ENCODE assay signal across 16 mouse cellular contexts in the genomic region with DNA sequence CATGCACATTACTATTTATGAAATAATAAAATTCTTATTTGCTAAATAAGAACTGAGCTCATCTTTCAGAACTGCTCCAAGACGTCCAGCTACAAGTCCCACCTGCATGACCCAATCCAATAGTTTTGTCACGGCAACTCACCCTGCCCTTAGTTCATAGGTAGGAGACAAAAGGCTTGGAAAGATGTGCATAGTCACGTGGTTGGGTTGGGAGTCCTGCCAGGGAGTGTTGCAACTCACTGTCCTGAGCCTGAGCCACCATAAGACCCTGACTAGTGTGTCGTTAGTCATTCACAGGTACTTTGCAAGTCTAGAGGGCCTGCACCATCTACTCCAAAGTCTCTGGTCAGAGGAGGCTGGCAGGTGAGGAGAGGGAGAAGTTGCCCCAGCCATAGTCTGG. TPM values are rescaled to one million over a fixed set of nuclear protein-coding genes. Genes with fewer than 3 reads are reported as not detected.
A peak's percentile ranks its signal among the peaks of the same experiment; 100 is the strongest.
DNase-seq lines count a peak whose midpoint lies in the region; ATAC-seq lines count a peak whose summit lies in the region.
"Had no signal": no experiment of that assay in that cellular context is flagged by ENCODE, and none has a peak within 500 bp of the region (broad histone marks: within the 10 kb centered on the region; RNA-seq: fewer than 3 reads in every experiment).

No protein-coding gene starts in this region.

- no peak overlapping the region for H3K4me3 ChIP-seq in heart, embryonic 10.5 days
- no peak overlapping the region for H3K4me3 ChIP-seq in embryonic facial prominence, embryonic 10.5 days
- no peak overlapping the region for H3K4me3 ChIP-seq in limb, embryonic 11.5 days (ENCODE audit: low read depth, low read length)
- H3K4me3 ChIP-seq in midbrain, embryonic 16.5 days (ENCODE audit: low read depth, low read length), result no peak overlapping the region
- H3K4me3 ChIP-seq: forebrain, embryonic 13.5 days; midbrain, embryonic 10.5 days; neural tube, embryonic 12.5 days had no signal

- 0 out of 2 replicates have a peak, but pooled peaks cover 4% of the 10 kb centered on the region for H3K4me1 ChIP-seq in heart, embryonic 10.5 days
- peaks cover 36% of the 10 kb centered on the region for H3K4me1 ChIP-seq in embryonic facial prominence, embryonic 10.5 days
- H3K4me1 ChIP-seq in limb, embryonic 11.5 days (ENCODE audit: control insufficient read depth, insufficient read depth, low read length), result peaks cover 17% of the 10 kb centered on the region
- H3K4me1 ChIP-seq in midbrain, embryonic 16.5 days (ENCODE audit: control insufficient read depth, insufficient read depth, low read length), result no peaks in the 10 kb centered on the region
- H3K4me1 ChIP-seq: forebrain, embryonic 13.5 days; midbrain, embryonic 10.5 days; neural tube, embryonic 12.5 days had no signal

- H3K9ac ChIP-seq in limb, embryonic 11.5 days (ENCODE audit: low read length), result no peak overlapping the region
- H3K9ac ChIP-seq in midbrain, embryonic 16.5 days (ENCODE audit: low read depth, low read length), result no peak overlapping the region
- H3K9ac ChIP-seq: forebrain, embryonic 13.5 days; hindbrain, embryonic 14.5 days; neural tube, embryonic 12.5 days had no signal

- WGBS in heart, embryonic 10.5 days, result 66% methylated on average over 4 of the region's 4 CpGs
- WGBS in embryonic facial prominence, embryonic 10.5 days, result 75% methylated on average over 4 of the region's 4 CpGs
- WGBS in limb, embryonic 11.5 days, result 67% methylated on average over 4 of the region's 4 CpGs
- WGBS in midbrain, embryonic 16.5 days, result 77% methylated on average over 4 of the region's 4 CpGs

- no peak overlapping the region for H3K4me2 ChIP-seq in limb, embryonic 11.5 days (ENCODE audit: low read depth, severe bottlenecking)
- H3K4me2 ChIP-seq in midbrain, embryonic 16.5 days (ENCODE audit: low read length), result no peak overlapping the region
- H3K4me2 ChIP-seq: forebrain, embryonic 13.5 days; hindbrain, embryonic 14.5 days; neural tube, embryonic 12.5 days had no signal

- intact Hi-C loops in heart, postnatal 14 days (cut with DNase I), result no loop called here

- H3K27ac ChIP-seq in heart, embryonic 10.5 days, result no peak overlapping the region
- peak overlapping the region; percentile 76 for H3K27ac ChIP-seq in embryonic facial prominence, embryonic 10.5 days (replicated peaks)
- peak overlapping the region; percentile 81; the same call in 1 of the 2 replicates for H3K27ac ChIP-seq in limb, embryonic 11.5 days (replicated peaks; ENCODE audit: low read depth, low read length)
- no peak overlapping the region for H3K27ac ChIP-seq in midbrain, embryonic 16.5 days (ENCODE audit: low read length)
- H3K27ac ChIP-seq: forebrain, embryonic 13.5 days; hindbrain, embryonic 14.5 days; midbrain, embryonic 10.5 days; neural tube, embryonic 12.5 days had no signal

- H3K9me3 ChIP-seq in heart, embryonic 10.5 days, result no peaks in the 10 kb centered on the region
- no peaks in the 10 kb centered on the region for H3K9me3 ChIP-seq in embryonic facial prominence, embryonic 10.5 days
- no peaks in the 10 kb centered on the region for H3K9me3 ChIP-seq in limb, embryonic 11.5 days (ENCODE audit: control insufficient read depth, low read length)
- no peaks in the 10 kb centered on the region for H3K9me3 ChIP-seq in midbrain, embryonic 16.5 days (replicated peaks; ENCODE audit: control insufficient read depth, low read length, poor library complexity, severe bottlenecking)
- H3K9me3 ChIP-seq: forebrain, embryonic 13.5 days; midbrain, embryonic 10.5 days; neural tube, embryonic 12.5 days had no signal

- no peaks in the 10 kb centered on the region for H3K36me3 ChIP-seq in heart, embryonic 10.5 days
- H3K36me3 ChIP-seq in embryonic facial prominence, embryonic 10.5 days (replicated peaks), result no peaks in the 10 kb centered on the region
- H3K36me3 ChIP-seq in limb, embryonic 11.5 days (ENCODE audit: control insufficient read depth, insufficient read depth, low read length), result no peaks in the 10 kb centered on the region
- no peaks in the 10 kb centered on the region for H3K36me3 ChIP-seq in midbrain, embryonic 16.5 days (ENCODE audit: control insufficient read depth, insufficient read depth, low read length)
- H3K36me3 ChIP-seq: midbrain, embryonic 10.5 days; neural tube, embryonic 12.5 days had no signal

- no peak for ATAC-seq in limb, embryonic 11.5 days (ENCODE audit: insufficient number of reproducible peaks, low FRiP score, low TSS enrichment, low read depth)
- ATAC-seq in midbrain, embryonic 16.5 days, result no peak
- ATAC-seq: forebrain, embryonic 13.5 days had no signal

- peak; percentile 36 to 39 for DNase-seq in heart, postnatal 14 days
- DNase-seq in heart, embryonic 10.5 days (ENCODE audit: low spot score), result no peak
- DNase-seq in lung, postnatal 14 days, result peak; percentile 39
- DNase-seq in lung, postnatal 4 days, result no peak
- no peak for DNase-seq in embryonic facial prominence, embryonic 10.5 days (ENCODE audit: low spot score)
- DNase-seq in limb, embryonic 11.5 days (ENCODE audit: low spot score), result peak; percentile 40
- DNase-seq in spleen, postnatal 14 days (ENCODE audit: low spot score in 2 of 2), result no peak
- DNase-seq: layer of hippocampus, adult 9-11 months; right cerebral cortex, adult 18-20 months; thymus, postnatal 4 days had no signal

- H3K27me3 ChIP-seq in heart, embryonic 10.5 days (ENCODE audit: insufficient read depth, poor library complexity, severe bottlenecking), result no peaks in the 10 kb centered on the region
- H3K27me3 ChIP-seq in embryonic facial prominence, embryonic 10.5 days (replicated peaks; ENCODE audit: low read depth, poor library complexity, severe bottlenecking), result no peaks in the 10 kb centered on the region
- no peaks in the 10 kb centered on the region for H3K27me3 ChIP-seq in limb, embryonic 11.5 days (ENCODE audit: control insufficient read depth, insufficient read depth, low read length)
- no peaks in the 10 kb centered on the region for H3K27me3 ChIP-seq in midbrain, embryonic 16.5 days (ENCODE audit: control insufficient read depth, insufficient read depth, low read depth, low read length)
- H3K27me3 ChIP-seq: forebrain, embryonic 13.5 days; neural tube, embryonic 12.5 days had no signal

RNA-seq across cellular contexts. Expression of a gene that starts 38.6 kb away (rescaled TPM):
- 1 to 10 TPM; 1.7 to 2.2 TPM for total RNA-seq in heart, postnatal 14 days (2021)
- polyA plus RNA-seq in heart, embryonic 10.5 days (2016; fragmentation: Nextera tagmentation; extraction: Ambion mirVana), result 4.8 and 6.4 TPM in 2 replicates
- 20.8 and 26.2 TPM in 2 replicates for polyA plus RNA-seq in embryonic facial prominence, embryonic 10.5 days (2016; fragmentation: Nextera tagmentation; extraction: Ambion mirVana)
- 49.9 and 55.9 TPM in 2 replicates for polyA plus RNA-seq in limb, embryonic 11.5 days (2014; fragmentation: Nextera tagmentation; extraction: Ambion mirVana)
- 15.5 and 20.6 TPM in 2 replicates for polyA plus RNA-seq in midbrain, embryonic 16.5 days (2015; fragmentation: Nextera tagmentation; extraction: Ambion mirVana)
- total RNA-seq: granulocyte monocyte progenitor cell, adult 5-6 weeks had no signal

RNA-seq across cellular contexts. Expression of a gene that starts 51.5 kb away (rescaled TPM):
- 1 to 10 TPM in 1 of 2 experiments, under 1 TPM in 1; 0.62 to 1.4 TPM for total RNA-seq in heart, postnatal 14 days (2021)
- polyA plus RNA-seq in heart, embryonic 10.5 days (2016; fragmentation: Nextera tagmentation; extraction: Ambion mirVana), result 52.7 and 62.5 TPM in 2 replicates
- 72.2 and 73.7 TPM in 2 replicates for polyA plus RNA-seq in embryonic facial prominence, embryonic 10.5 days (2016; fragmentation: Nextera tagmentation; extraction: Ambion mirVana)
- 73.4 and 73.5 TPM in 2 replicates for polyA plus RNA-seq in limb, embryonic 11.5 days (2014; fragmentation: Nextera tagmentation; extraction: Ambion mirVana)
- 10.4 and 11.8 TPM in 2 replicates for polyA plus RNA-seq in midbrain, embryonic 16.5 days (2015; fragmentation: Nextera tagmentation; extraction: Ambion mirVana)

RNA-seq across cellular contexts. Expression of a gene that starts 51.5 kb away (rescaled TPM):
- total RNA-seq in heart, postnatal 14 days (2021), result 10 to 100 TPM; 23.3 to 24.8 TPM
- 38.4 and 43.5 TPM in 2 replicates for polyA plus RNA-seq in heart, embryonic 10.5 days (2016; fragmentation: Nextera tagmentation; extraction: Ambion mirVana)
- polyA plus RNA-seq in embryonic facial prominence, embryonic 10.5 days (2016; fragmentation: Nextera tagmentation; extraction: Ambion mirVana), result 50.6 and 57.3 TPM in 2 replicates
- 60.0 and 66.8 TPM in 2 replicates for polyA plus RNA-seq in limb, embryonic 11.5 days (2014; fragmentation: Nextera tagmentation; extraction: Ambion mirVana)
- polyA plus RNA-seq in midbrain, embryonic 16.5 days (2015; fragmentation: Nextera tagmentation; extraction: Ambion mirVana), result 98.6 and 99.0 TPM in 2 replicates

Comparison
In these comparisons a context has a peak if more than half of its experiments do, and no peak if none do; other contexts are left out.
1. DNase-seq: peak in heart, postnatal 14 days (2 of 2), lung, postnatal 14 days (single experiment) and limb, embryonic 11.5 days (single experiment); none in heart, embryonic 10.5 days (single experiment), lung, postnatal 4 days (0 of 2), embryonic facial prominence, embryonic 10.5 days (single experiment) and spleen, postnatal 14 days (0 of 2).
2. H3K27ac ChIP-seq: peak in embryonic facial prominence, embryonic 10.5 days (single experiment) and limb, embryonic 11.5 days (single experiment); none in heart, embryonic 10.5 days (single experiment) and midbrain, embryonic 16.5 days (single experiment).